Mouse (Mus musculus): ENCODE results near the gene Lsm5. TPM values are rescaled to one million over a fixed set of nuclear protein-coding genes. Genes with fewer than 3 reads are reported as not detected.
A peak's percentile ranks its signal among the peaks of the same experiment; 100 is the strongest.

Gene Lsm5
- polyA plus RNA-seq, 1 experiment from 2014 or later: 62.1 TPM

GRCm38 (mm10) chr6:56715270-56715666 is 10.8 kb upstream of the Lsm5 start:
- no peak for DNase-seq
- under 1% methylated on average over 25 of the region's 25 CpGs for WGBS (ENCODE audit: insufficient replicate concordance)
- TF ChIP-seq EP300 (IDR thresholded peaks at IDR 0.05; ENCODE audit: low read depth): no peak
- TF ChIP-seq CTCF (IDR thresholded peaks at IDR 0.05; ENCODE audit: low read depth): no peak

GRCm38 (mm10) chr6:56714574-56715269 is 10.2 kb upstream of the Lsm5 start, which contains the start of gene Avl9:
Avl9 (plus strand) TSS chr6:56714899.
- no peaks in the 10 kb centered on the region for H3K9me3 ChIP-seq (ENCODE audit: low read length)
- peak; percentile 97 for ATAC-seq
- H3K36me3 ChIP-seq (replicated peaks; ENCODE audit: insufficient read depth, low read length): no peaks in the 10 kb centered on the region
- peak within 1 kb of the TSS; percentile 85 for H3K9ac ChIP-seq (replicated peaks)
- peak; percentile 99 for DNase-seq
- no peak for TF ChIP-seq EP300 (IDR thresholded peaks at IDR 0.05; ENCODE audit: low read depth)
- peak; percentile 83 for TF ChIP-seq CTCF (IDR thresholded peaks at IDR 0.05; ENCODE audit: low read depth)
- peak within 1 kb of the TSS; percentile 81 for H3K4me3 ChIP-seq (ENCODE audit: low read depth, low read length)
- H3K27me3 ChIP-seq (ENCODE audit: insufficient read depth, low read length): no peaks in the 10 kb centered on the region
- H3K27ac ChIP-seq (ENCODE audit: low read depth): peak within 1 kb of the TSS; percentile 97
- WGBS (ENCODE audit: insufficient replicate concordance): under 1% methylated on average over 49 of the region's 64 CpGs
- peaks cover 15% of the 10 kb centered on the region for H3K4me1 ChIP-seq (ENCODE audit: insufficient read depth)
- peak within 1 kb of the TSS; percentile 84 for H3K4me2 ChIP-seq (ENCODE audit: low read depth, low read length)

More at GRCm38 (mm10) chr6:56715270-56715666, 10.8 kb upstream of the Lsm5 start:
- H3K9ac ChIP-seq (replicated peaks): peak overlapping the region; percentile 85
- peak overlapping the region; percentile 97 for H3K27ac ChIP-seq (ENCODE audit: low read depth)
- peak overlapping the region; percentile 81 for H3K4me3 ChIP-seq (ENCODE audit: low read depth, low read length)
- no peaks in the 10 kb centered on the region for H3K27me3 ChIP-seq (ENCODE audit: insufficient read depth, low read length)
- peak overlapping the region; percentile 84 for H3K4me2 ChIP-seq (ENCODE audit: low read depth, low read length)
- peak; percentile 9 for ATAC-seq
- no peaks in the 10 kb centered on the region for H3K9me3 ChIP-seq (ENCODE audit: low read length)
- peaks cover 15% of the 10 kb centered on the region for H3K4me1 ChIP-seq (ENCODE audit: insufficient read depth)
- no peaks in the 10 kb centered on the region for H3K36me3 ChIP-seq (replicated peaks; ENCODE audit: insufficient read depth, low read length)

- Histone ChIP-seq H3K9me3 (ENCODE audit: low read length) (no peaks in the 10 kb centered on the region), H3K4me2 (ENCODE audit: low read depth, low read length) (peak overlapping the region; percentile 84), H3K9ac (replicated peaks) (peak overlapping the region; percentile 85; the same call in 1 of the 2 replicates), H3K36me3 (replicated peaks; ENCODE audit: insufficient read depth, low read length) (no peaks in the 10 kb centered on the region), H3K27ac (ENCODE audit: low read depth) (no peak overlapping the region), H3K4me3 (ENCODE audit: low read depth, low read length) (peak overlapping the region; percentile 81), H3K27me3 (ENCODE audit: insufficient read depth, low read length) (no peaks in the 10 kb centered on the region), H3K4me1 (ENCODE audit: insufficient read depth) (peaks cover 15% of the 10 kb centered on the region)
- 37% methylated on average over 7 of the region's 7 CpGs for WGBS (ENCODE audit: insufficient replicate concordance)
- ATAC-seq (no peak), DNase-seq (no peak)
- TF ChIP-seq CTCF (IDR thresholded peaks at IDR 0.05; ENCODE audit: low read depth): no peak
- no peak for TF ChIP-seq EP300 (IDR thresholded peaks at IDR 0.05; ENCODE audit: low read depth)
Measured at GRCm38 (mm10) chr6:56714186-56714573, 9.7 kb upstream of the Lsm5 start.

GRCm38 (mm10) chr6:56692445-56692844 is 12.1 kb downstream of the Lsm5 start:
- no peak overlapping the region for H3K4me2 ChIP-seq (ENCODE audit: low read depth, low read length)
- H3K4me3 ChIP-seq (ENCODE audit: low read depth, low read length): no peak overlapping the region
- DNase-seq (no peak), ATAC-seq (no peak)
- 79% methylated on average over 4 of the region's 4 CpGs for WGBS (ENCODE audit: insufficient replicate concordance)
- H3K36me3 ChIP-seq (replicated peaks; ENCODE audit: insufficient read depth, low read length): no peaks in the 10 kb centered on the region
- TF ChIP-seq EP300 (IDR thresholded peaks at IDR 0.05; ENCODE audit: low read depth) (no peak), CTCF (IDR thresholded peaks at IDR 0.05; ENCODE audit: low read depth) (no peak)
- H3K9ac ChIP-seq (replicated peaks): no peak overlapping the region
- no peak overlapping the region for H3K27ac ChIP-seq (ENCODE audit: low read depth)
- no peaks in the 10 kb centered on the region for H3K9me3 ChIP-seq (ENCODE audit: low read length)
- no peaks in the 10 kb centered on the region for H3K27me3 ChIP-seq (ENCODE audit: insufficient read depth, low read length)
- H3K4me1 ChIP-seq (ENCODE audit: insufficient read depth): no peaks in the 10 kb centered on the region

- Histone ChIP-seq H3K4me2 (ENCODE audit: low read depth, low read length) (no peak overlapping the region), H3K27me3 (ENCODE audit: insufficient read depth, low read length) (no peaks in the 10 kb centered on the region), H3K4me3 (ENCODE audit: low read depth, low read length) (no peak overlapping the region), H3K4me1 (ENCODE audit: insufficient read depth) (no peaks in the 10 kb centered on the region), H3K9ac (replicated peaks) (no peak overlapping the region), H3K27ac (ENCODE audit: low read depth) (no peak overlapping the region), H3K9me3 (ENCODE audit: low read length) (no peaks in the 10 kb centered on the region), H3K36me3 (replicated peaks; ENCODE audit: insufficient read depth, low read length) (no peaks in the 10 kb centered on the region)
- peak; percentile 51 for ATAC-seq
- WGBS (ENCODE audit: insufficient replicate concordance): 6% methylated on average over 2 of the region's 2 CpGs
- TF ChIP-seq EP300 (IDR thresholded peaks at IDR 0.05; ENCODE audit: low read depth) (no peak), CTCF (IDR thresholded peaks at IDR 0.05; ENCODE audit: low read depth) (peak; percentile 86)
- peak; percentile 76 for DNase-seq
Measured at GRCm38 (mm10) chr6:56691205-56691604, 13.3 kb downstream of the Lsm5 start.

GRCm38 (mm10) chr6:56688238-56688637 is 16.3 kb downstream of the Lsm5 start:
- no peak overlapping the region for H3K4me2 ChIP-seq (ENCODE audit: low read depth, low read length)
- H3K27ac ChIP-seq (ENCODE audit: low read depth): no peak overlapping the region
- no peak overlapping the region for H3K9ac ChIP-seq (replicated peaks)
- H3K4me1 ChIP-seq (ENCODE audit: insufficient read depth): no peaks in the 10 kb centered on the region
- TF ChIP-seq EP300 (IDR thresholded peaks at IDR 0.05; ENCODE audit: low read depth) (no peak), CTCF (IDR thresholded peaks at IDR 0.05; ENCODE audit: low read depth) (no peak)
- no peaks in the 10 kb centered on the region for H3K36me3 ChIP-seq (replicated peaks; ENCODE audit: insufficient read depth, low read length)
- H3K4me3 ChIP-seq (ENCODE audit: low read depth, low read length): no peak overlapping the region
- ATAC-seq (no peak), DNase-seq (no peak)
- H3K9me3 ChIP-seq (ENCODE audit: low read length): no peaks in the 10 kb centered on the region
- WGBS (ENCODE audit: insufficient replicate concordance): 79% methylated on average over 3 of the region's 3 CpGs
- H3K27me3 ChIP-seq (ENCODE audit: insufficient read depth, low read length): no peaks in the 10 kb centered on the region
